8 mouse cellular contexts compared by ENCODE assay signal in the genomic region with DNA sequence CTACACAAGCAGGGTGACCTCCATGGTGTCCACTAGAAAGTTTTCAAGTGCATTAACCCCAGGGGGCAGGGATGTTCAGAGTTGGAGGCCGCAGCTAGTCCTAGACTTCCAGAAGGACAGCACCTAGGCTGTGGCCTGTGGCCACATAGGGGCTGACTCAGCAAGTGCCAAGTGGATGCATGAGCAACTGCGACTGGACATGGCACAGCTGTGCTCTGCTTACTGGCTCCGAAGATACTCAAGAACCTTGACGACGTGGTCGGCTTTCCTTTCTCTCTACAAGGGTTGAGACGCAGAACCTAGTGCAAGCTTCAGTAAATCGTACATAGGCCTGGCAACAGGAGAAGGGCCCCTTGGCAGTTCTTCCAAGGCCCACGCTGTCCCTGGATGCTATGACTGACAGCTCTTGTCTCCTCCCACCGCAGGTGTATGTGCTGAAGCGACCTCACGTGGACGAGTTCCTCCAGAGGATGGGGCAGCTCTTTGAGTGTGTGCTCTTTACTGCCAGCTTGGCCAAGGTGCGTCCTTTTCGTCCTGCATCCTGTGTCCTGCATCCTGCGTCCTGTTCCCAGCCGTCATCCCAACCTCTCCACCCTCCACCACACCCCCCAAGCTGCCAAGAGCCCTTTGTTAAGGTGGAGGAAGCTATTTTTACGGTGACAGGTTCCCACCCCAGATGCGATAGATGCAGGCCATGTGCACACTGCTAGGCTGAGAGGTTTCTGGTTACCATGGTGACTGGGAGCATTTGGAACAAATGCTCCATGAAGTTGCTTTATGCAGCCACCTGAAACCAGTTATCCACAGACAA. TPM values are rescaled to one million over a fixed set of nuclear protein-coding genes. Genes with fewer than 3 reads are reported as not detected.
DNase-seq lines count a peak whose midpoint lies in the region; ATAC-seq and TF ChIP-seq lines count a peak whose summit lies in the region.
"Had no signal": no experiment of that assay in that cellular context is flagged by ENCODE, and none has a peak within 500 bp of the region (broad histone marks: within the 10 kb centered on the region; RNA-seq: fewer than 3 reads in every experiment).

No protein-coding gene starts in this region.

- H3K27ac ChIP-seq in embryonic facial prominence, embryonic 11.5 days (replicated peaks; ENCODE audit: low read depth, low read length) = peak overlapping the region; percentile 52; the same call in 1 of the 2 replicates
- H3K27ac ChIP-seq in hindbrain, postnatal 0 days = peak overlapping the region; percentile 54
- H3K27ac ChIP-seq: macrophage had no signal

- H3K4me2 ChIP-seq in embryonic facial prominence, embryonic 11.5 days (ENCODE audit: low read depth, low read length) = no peak overlapping the region
- no peak overlapping the region for H3K4me2 ChIP-seq in hindbrain, postnatal 0 days (ENCODE audit: low read depth, low read length)

- ATAC-seq in embryonic facial prominence, embryonic 11.5 days (replicated peaks; ENCODE audit: insufficient number of reproducible peaks, low FRiP score, low TSS enrichment, low read depth) = peak; percentile 46
- ATAC-seq in hindbrain, postnatal 0 days = peak; percentile 81

- H3K27me3 ChIP-seq in embryonic facial prominence, embryonic 11.5 days (ENCODE audit: control insufficient read depth, insufficient read depth, low read length) = no peaks in the 10 kb centered on the region
- H3K27me3 ChIP-seq in hindbrain, postnatal 0 days (ENCODE audit: insufficient read depth, low read length) = no peaks in the 10 kb centered on the region

- H3K4me3 ChIP-seq in embryonic facial prominence, embryonic 11.5 days (ENCODE audit: low read depth, low read length) = no peak overlapping the region
- no peak overlapping the region for H3K4me3 ChIP-seq in hindbrain, postnatal 0 days (ENCODE audit: low read length)

- no peak for TF ChIP-seq CTCF in brain, embryonic 14.5 days (IDR thresholded peaks at IDR 0.05; ENCODE audit: borderline replicate concordance, extremely low read depth, insufficient read depth, insufficient read length)
- no peak for TF ChIP-seq CTCF in hindbrain, postnatal 0 days (IDR thresholded peaks at IDR 0.05; ENCODE audit: low read depth)

- no peaks in the 10 kb centered on the region for H3K9me3 ChIP-seq in embryonic facial prominence, embryonic 11.5 days (replicated peaks; ENCODE audit: control insufficient read depth, low read length)
- H3K9me3 ChIP-seq in hindbrain, postnatal 0 days (ENCODE audit: low read length) = no peaks in the 10 kb centered on the region

- peak; percentile 88 for DNase-seq in brain, embryonic 14.5 days (ENCODE audit: low read depth)
- DNase-seq in embryonic facial prominence, embryonic 11.5 days (ENCODE audit: low spot score) = peak; percentile 76
- peak; percentile 75 for DNase-seq in hindbrain, postnatal 0 days (ENCODE audit: low spot score)
- peak; percentile 50 for DNase-seq in mesoderm, embryonic 11.5 days (ENCODE audit: low read depth, low spot score)
- no peak for DNase-seq in urinary bladder, adult 18-20 months (ENCODE audit: low spot score in 2 of 2)
- DNase-seq in gastrocnemius, adult 8-10 months (ENCODE audit: low spot score in 2 of 2) = no peak
- no peak for DNase-seq in T-cell, adult 2 months (ENCODE audit: low spot score)

- 79% methylated on average over 19 of the region's 19 CpGs for WGBS in embryonic facial prominence, embryonic 11.5 days
- 56% methylated on average over 19 of the region's 19 CpGs for WGBS in hindbrain, postnatal 0 days

- TF ChIP-seq POLR2A in brain, embryonic 14.5 days (IDR thresholded peaks at IDR 0.05; ENCODE audit: borderline replicate concordance, extremely low read depth, insufficient read depth, insufficient read length, poor library complexity, severe bottlenecking) = no peak

- H3K9ac ChIP-seq in embryonic facial prominence, embryonic 11.5 days (replicated peaks; ENCODE audit: low read length) = no peak overlapping the region
- no peak overlapping the region for H3K9ac ChIP-seq in hindbrain, postnatal 0 days (replicated peaks; ENCODE audit: low read length)

- no peaks in the 10 kb centered on the region for H3K36me3 ChIP-seq in embryonic facial prominence, embryonic 11.5 days (replicated peaks; ENCODE audit: control insufficient read depth, insufficient read depth, low read depth, low read length)
- H3K36me3 ChIP-seq in hindbrain, postnatal 0 days (ENCODE audit: insufficient read depth, low read length) = 0 out of 2 replicates have a peak, but pooled peaks cover 3% of the 10 kb centered on the region

- peaks cover 10% of the 10 kb centered on the region for H3K4me1 ChIP-seq in embryonic facial prominence, embryonic 11.5 days (ENCODE audit: control insufficient read depth, insufficient read depth, low read length)
- H3K4me1 ChIP-seq in hindbrain, postnatal 0 days (ENCODE audit: insufficient read depth, low read length) = peaks cover 3% of the 10 kb centered on the region; the same call in 1 of the 2 replicates

RNA-seq across cellular contexts. Expression of a gene that starts 19.3 kb away (rescaled TPM):
- 5.0 and 6.5 TPM in 2 replicates for polyA plus RNA-seq in brain, embryonic 14.5 days (2012; rRNA removed)
- 15.5 and 19.2 TPM in 2 replicates for polyA plus RNA-seq in embryonic facial prominence, embryonic 11.5 days (2014; fragmentation: Nextera tagmentation; extraction: Ambion mirVana)
- total RNA-seq in hindbrain, postnatal 0 days (2014; rRNA removed) = 4.5 and 5.9 TPM in 2 replicates
- polyA plus RNA-seq in hindbrain, postnatal 0 days (2015; fragmentation: Nextera tagmentation; extraction: Ambion mirVana) = 3.3 TPM in 2 replicates
- total RNA-seq in gastrocnemius, adult 8-10 months (2022) = under 1 TPM; 0.22 to 0.54 (median 0.37) TPM

RNA-seq across cellular contexts. Expression of a gene that starts 60.0 kb away (rescaled TPM):
- 20.4 and 25.0 TPM in 2 replicates for polyA plus RNA-seq in brain, embryonic 14.5 days (2012; rRNA removed)
- 20.1 and 21.5 TPM in 2 replicates for polyA plus RNA-seq in embryonic facial prominence, embryonic 11.5 days (2014; fragmentation: Nextera tagmentation; extraction: Ambion mirVana)
- 15.1 and 17.0 TPM in 2 replicates for total RNA-seq in hindbrain, postnatal 0 days (2014; rRNA removed)
- 14.2 and 18.1 TPM in 2 replicates for polyA plus RNA-seq in hindbrain, postnatal 0 days (2015; fragmentation: Nextera tagmentation; extraction: Ambion mirVana)
- 1 to 10 TPM; 4.2 to 7.8 (median 6.3) TPM for total RNA-seq in gastrocnemius, adult 8-10 months (2022)

Comparison
In these comparisons a context has a peak if more than half of its experiments do, and no peak if none do; other contexts are left out.
1. DNase-seq: peak in brain, embryonic 14.5 days (single experiment), embryonic facial prominence, embryonic 11.5 days (single experiment), hindbrain, postnatal 0 days (single experiment) and mesoderm, embryonic 11.5 days (single experiment); none in urinary bladder, adult 18-20 months (0 of 2), gastrocnemius, adult 8-10 months (0 of 2) and T-cell, adult 2 months (single experiment).